In the genomic region with DNA sequence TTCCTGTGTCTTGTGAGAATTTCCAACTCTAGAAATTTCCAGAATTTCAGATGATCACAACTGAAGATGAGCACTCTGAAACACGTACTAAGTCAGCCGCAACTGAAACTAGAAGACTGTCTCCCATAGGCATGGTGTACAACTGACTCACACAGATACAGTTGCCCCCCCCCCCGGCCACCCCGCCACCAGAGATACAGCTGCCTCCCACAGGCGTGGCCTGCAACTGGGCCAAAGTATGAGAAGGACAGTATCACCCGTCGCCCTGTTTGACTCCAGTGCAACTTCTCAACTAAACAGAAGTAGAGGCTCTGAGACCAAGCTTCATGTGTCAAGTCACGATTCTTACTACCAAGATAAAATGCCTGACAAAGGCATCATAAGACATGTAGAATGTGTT, we compare ENCODE assay signal across 20 mouse cellular contexts. TPM values are rescaled to one million over a fixed set of nuclear protein-coding genes. Genes with fewer than 3 reads are reported as not detected.
DNase-seq lines count a peak whose midpoint lies in the region; ATAC-seq and TF ChIP-seq lines count a peak whose summit lies in the region.
"Had no signal": no experiment of that assay in that cellular context is flagged by ENCODE, and none has a peak within 500 bp of the region (broad histone marks: within the 10 kb centered on the region; RNA-seq: fewer than 3 reads in every experiment).

No protein-coding gene starts in this region.

- peaks cover 3% of the 10 kb centered on the region; the same call in 1 of the 2 replicates for H3K4me1 ChIP-seq in heart, adult 2 months (ENCODE audit: control insufficient read depth, insufficient read depth, low read length)
- peaks cover 55% of the 10 kb centered on the region for H3K4me1 ChIP-seq in liver, embryonic 13.5 days (replicated peaks)

- TF ChIP-seq POLR2A in heart, adult 2 months (IDR thresholded peaks at IDR 0.05; ENCODE audit: insufficient read depth, low read depth, low read length) = no peak
- TF ChIP-seq POLR2A in myocyte (IDR thresholded peaks at IDR 0.05; ENCODE audit: insufficient read length, low read depth) = no peak

- no peak overlapping the region for H3ac ChIP-seq in myocyte (ENCODE audit: control insufficient read depth, insufficient read length)

- TF ChIP-seq EP300 in heart, adult 2 months (IDR thresholded peaks at IDR 0.05; ENCODE audit: insufficient read depth, low read depth, low read length) = no peak

- no peaks in the 10 kb centered on the region for H3K27me3 ChIP-seq in heart, adult 2 months (ENCODE audit: control insufficient read depth, insufficient read depth, low read length)
- H3K27me3 ChIP-seq in liver, embryonic 13.5 days = no peaks in the 10 kb centered on the region
- H3K27me3 ChIP-seq in myocyte (ENCODE audit: control insufficient read depth, insufficient read depth, insufficient read length) = no peaks in the 10 kb centered on the region
- H3K27me3 ChIP-seq: CH12.LX; heart, embryonic 15.5 days; lung, embryonic 15.5 days; neural tube, embryonic 15.5 days had no signal

- peak; percentile 84 for ATAC-seq in erythroblast, adult 5-6 weeks (replicated peaks; ENCODE audit: low FRiP score, poor library complexity, severe bottlenecking)
- peak; percentile 74 for ATAC-seq in liver, embryonic 13.5 days (ENCODE audit: low read depth)

- peak overlapping the region; percentile 34 for H3K4me2 ChIP-seq in liver, embryonic 13.5 days
- peak overlapping the region; percentile 51 for H3K4me2 ChIP-seq in myocyte (ENCODE audit: low read depth)
- H3K4me2 ChIP-seq: heart, embryonic 15.5 days; limb, embryonic 13.5 days; lung, embryonic 15.5 days; neural tube, embryonic 15.5 days had no signal

- H3K36me3 ChIP-seq in heart, adult 2 months (ENCODE audit: control insufficient read depth, insufficient read depth, low read length) = no peaks in the 10 kb centered on the region
- H3K36me3 ChIP-seq in liver, embryonic 13.5 days = no peaks in the 10 kb centered on the region
- H3K36me3 ChIP-seq in myocyte (ENCODE audit: control insufficient read depth, insufficient read depth) = no peaks in the 10 kb centered on the region
- H3K36me3 ChIP-seq: embryonic facial prominence, embryonic 10.5 days; heart, embryonic 15.5 days; hindbrain, embryonic 10.5 days; limb, embryonic 13.5 days; lung, embryonic 15.5 days; neural tube, embryonic 15.5 days had no signal

- intact Hi-C loops in heart, adult 2 months (cut with DNase I) = no loop called here
- intact Hi-C loops in heart, postnatal 36 days (cut with DNase I) = no loop called here

- no peak for TF ChIP-seq CTCF in heart, adult 2 months (IDR thresholded peaks at IDR 0.05)

- no peak overlapping the region for H3K4me3 ChIP-seq in heart, adult 2 months
- H3K4me3 ChIP-seq in liver, embryonic 13.5 days (replicated peaks) = no peak overlapping the region
- no peak overlapping the region for H3K4me3 ChIP-seq in myocyte
- H3K4me3 ChIP-seq: embryonic facial prominence, embryonic 10.5 days; heart, embryonic 15.5 days; hindbrain, embryonic 10.5 days; limb, embryonic 13.5 days; lung, embryonic 15.5 days; neural tube, embryonic 15.5 days had no signal

- WGBS in heart, adult 2 months = 74% methylated on average over 8 of the region's 8 CpGs
- WGBS in liver, embryonic 13.5 days (ENCODE audit: insufficient replicate concordance) = 35% methylated on average over 8 of the region's 8 CpGs

- H3K9me3 ChIP-seq in liver, embryonic 13.5 days (replicated peaks) = no peaks in the 10 kb centered on the region
- H3K9me3 ChIP-seq: embryonic facial prominence, embryonic 10.5 days; heart, embryonic 15.5 days; hindbrain, embryonic 10.5 days; limb, embryonic 13.5 days; lung, embryonic 15.5 days; neural tube, embryonic 15.5 days had no signal

- H3K27ac ChIP-seq in heart, adult 2 months = no peak overlapping the region
- H3K27ac ChIP-seq in liver, embryonic 13.5 days = peak overlapping the region; percentile 48; the same call in 1 of the 2 replicates
- H3K27ac ChIP-seq: embryonic facial prominence, embryonic 10.5 days; heart, embryonic 15.5 days; hindbrain, embryonic 10.5 days; limb, embryonic 13.5 days; lung, embryonic 15.5 days had no signal

- no peaks in the 10 kb centered on the region for H3K79me2 ChIP-seq in heart, adult 2 months (replicated peaks; ENCODE audit: control insufficient read depth, insufficient read depth, low read length)
- no peaks in the 10 kb centered on the region for H3K79me2 ChIP-seq in myocyte (ENCODE audit: control insufficient read depth, insufficient read depth)

- H3K9ac ChIP-seq in heart, adult 2 months (ENCODE audit: low read depth, low read length) = no peak overlapping the region
- H3K9ac ChIP-seq in liver, embryonic 13.5 days = peak overlapping the region; percentile 8; the same call in 1 of the 2 replicates
- H3K9ac ChIP-seq: heart, embryonic 15.5 days; limb, embryonic 13.5 days; lung, embryonic 15.5 days; neural tube, embryonic 15.5 days had no signal

- DNase-seq in heart, adult 11 months = peak; percentile 55
- no peak for DNase-seq in heart, adult 2 months
- no peak for DNase-seq in liver, embryonic 13.5 days
- no peak for DNase-seq in heart, postnatal 36 days
- no peak for DNase-seq in layer of hippocampus, adult 9-11 months
- DNase-seq: adrenal gland, postnatal 25 days; cerebellum, adult 8-10 months; gastrocnemius, postnatal 14 days; midbrain, embryonic 14.5 days; right cerebral cortex, postnatal 14 days; thymus, postnatal 36 days had no signal

TF ChIP-seq in myocyte, 11 proteins besides CTCF, POLR2A, EP300 and RAD21:
- TF ChIP-seq MYOD1 (IDR thresholded peaks at IDR 0.05; ENCODE audit: control insufficient read depth in 1 of 3, insufficient read length in 2 of 3, low read depth in 2 of 3) (peak in 1 of 3 experiments; percentile 65), MYOG (IDR thresholded peaks at IDR 0.05; ENCODE audit: control insufficient read depth in 1 of 3, insufficient read depth in 1 of 3, insufficient read length in 2 of 3, low read depth in 2 of 3) (peak in 1 of 3 experiments; percentile 49), SRF (IDR thresholded peaks at IDR 0.05; ENCODE audit: control insufficient read depth, insufficient read length, low read depth) (no peak)

RNA-seq across cellular contexts. Expression of gene Ripor2, which starts 1.2 kb away (rescaled TPM):
- total RNA-seq in heart, adult 2 months (2021) = 1 to 10 TPM; 7.4 to 8.2 TPM
- polyA plus RNA-seq in heart, adult 2 months (2012; rRNA removed) = 4.7 and 5.5 TPM in 2 replicates
- 20.2 and 21.1 TPM in 2 replicates for total RNA-seq in erythroblast, adult 5-6 weeks (2015; ENCODE audit: low replicate concordance)
- 13.3 and 18.8 TPM in 2 replicates for total RNA-seq in erythroblast, adult 5-6 weeks (2017; ENCODE audit: low replicate concordance)
- 3.9 and 4.9 TPM in 2 replicates for polyA plus RNA-seq in liver, embryonic 13.5 days (2015; fragmentation: Nextera tagmentation; extraction: Ambion mirVana)
- 1.3 TPM for polyA plus RNA-seq in myocyte (2012; fragmentation: generic; extraction: Trizol)
- total RNA-seq in heart, postnatal 36 days (2021) = 1 to 10 TPM; 5.7 to 5.9 TPM
